Mouse (Mus musculus) megakaryocyte, embryonic 14.5 days (primary cell): Measurements from ENCODE around the gene Mthfd1l.

Source experiments
- FLI1 ChIP-seq: IDR thresholded peaks from 2 replicates; pipeline ENCODE4 v1.6.1; 2012; ENCODE audit warnings: low read length, inconsistent platforms, mixed read lengths
- GATA1 ChIP-seq: IDR thresholded peaks from 3 replicates; pipeline ENCODE4 v1.6.1; 2012; ENCODE audit warnings: mixed read lengths, low read length, inconsistent platforms, borderline replicate concordance

DNA sequence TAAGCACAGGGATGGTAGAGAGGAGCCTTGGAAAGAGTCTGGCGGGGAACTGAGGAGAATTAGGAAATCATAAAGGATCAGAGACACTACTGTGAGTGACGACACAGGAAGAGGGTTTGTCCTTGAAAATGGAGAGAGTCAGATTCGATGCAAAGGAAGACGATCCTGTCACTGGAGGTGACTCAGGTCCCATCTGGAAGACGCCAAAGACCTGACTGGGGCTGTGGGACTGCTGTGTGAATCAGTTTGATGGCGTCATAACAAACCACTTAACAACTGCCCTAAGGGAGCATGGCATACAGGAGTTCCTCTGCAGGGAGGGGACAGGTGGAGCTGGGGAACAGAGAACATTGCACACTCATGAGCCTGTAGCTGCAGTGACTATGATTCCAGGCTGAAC, 30.6 kb upstream of the Mthfd1l start:
- no peak for TF ChIP-seq GATA1
- TF ChIP-seq FLI1, result no peak
